Comparison of ENCODE assay signal across 12 mouse cellular contexts in the genomic region with DNA sequence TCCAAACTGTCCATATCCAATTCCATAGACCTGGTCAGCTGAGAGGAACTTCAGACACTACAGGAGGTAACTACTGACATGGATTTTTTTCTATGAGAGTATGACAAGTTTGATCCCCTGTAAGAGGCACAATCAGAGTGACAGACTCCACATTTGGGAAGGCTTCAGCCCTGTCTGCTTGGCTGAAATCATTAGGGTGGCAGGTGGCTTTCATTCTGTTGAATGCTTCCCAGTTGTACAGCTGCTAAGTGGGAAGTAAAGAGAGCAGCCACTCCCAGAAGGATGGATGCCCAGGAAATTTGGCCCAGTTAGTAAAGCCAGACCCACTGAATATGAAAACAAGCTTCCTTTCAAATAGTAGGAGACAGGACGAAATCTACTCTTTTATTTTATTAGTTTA.
DNase-seq lines count a peak whose midpoint lies in the region; ATAC-seq lines count a peak whose summit lies in the region.
"Had no signal": no experiment of that assay in that cellular context is flagged by ENCODE, and none has a peak within 500 bp of the region (broad histone marks: within the 10 kb centered on the region; RNA-seq: fewer than 3 reads in every experiment).

No protein-coding gene starts in this region.

- no peaks in the 10 kb centered on the region for H3K27me3 ChIP-seq in hindbrain, embryonic 14.5 days (ENCODE audit: control insufficient read depth, insufficient read depth, low read length)
- no peaks in the 10 kb centered on the region for H3K27me3 ChIP-seq in hindbrain, embryonic 13.5 days
- H3K27me3 ChIP-seq in forebrain, embryonic 16.5 days (replicated peaks; ENCODE audit: control insufficient read depth, insufficient read depth, low read length), result no peaks in the 10 kb centered on the region

- no peaks in the 10 kb centered on the region for H3K36me3 ChIP-seq in hindbrain, embryonic 14.5 days (replicated peaks; ENCODE audit: control insufficient read depth, insufficient read depth)
- H3K36me3 ChIP-seq in hindbrain, embryonic 13.5 days, result no peaks in the 10 kb centered on the region
- no peaks in the 10 kb centered on the region for H3K36me3 ChIP-seq in forebrain, embryonic 16.5 days (ENCODE audit: control insufficient read depth, insufficient read depth)
- H3K36me3 ChIP-seq: heart, embryonic 10.5 days had no signal

- H3K4me1 ChIP-seq in hindbrain, embryonic 14.5 days (replicated peaks; ENCODE audit: control insufficient read depth, insufficient read depth, low read length), result 0 out of 2 replicates have a peak, but pooled peaks cover 7% of the 10 kb centered on the region
- peaks cover 9% of the 10 kb centered on the region; the same call in 1 of the 2 replicates for H3K4me1 ChIP-seq in hindbrain, embryonic 13.5 days (replicated peaks)
- peaks cover 10% of the 10 kb centered on the region; the same call in 1 of the 2 replicates for H3K4me1 ChIP-seq in forebrain, embryonic 16.5 days (replicated peaks; ENCODE audit: control insufficient read depth, insufficient read depth, low read length)
- H3K4me1 ChIP-seq: heart, embryonic 10.5 days had no signal

- no peak overlapping the region for H3K27ac ChIP-seq in hindbrain, embryonic 14.5 days
- H3K27ac ChIP-seq in hindbrain, embryonic 13.5 days, result no peak overlapping the region
- peak overlapping the region; percentile 47; the same call in 1 of the 2 replicates for H3K27ac ChIP-seq in forebrain, embryonic 16.5 days (ENCODE audit: low read length)
- H3K27ac ChIP-seq: heart, embryonic 10.5 days; kidney, postnatal 0 days had no signal

- WGBS in hindbrain, embryonic 14.5 days, result 86% methylated on average over 1 of the region's 1 CpGs
- WGBS in hindbrain, embryonic 13.5 days, result 92% methylated on average over 1 of the region's 1 CpGs
- WGBS in forebrain, embryonic 16.5 days, result 53% methylated on average over 1 of the region's 1 CpGs

- H3K9me3 ChIP-seq in hindbrain, embryonic 14.5 days (ENCODE audit: control insufficient read depth, low read length), result no peaks in the 10 kb centered on the region
- no peaks in the 10 kb centered on the region for H3K9me3 ChIP-seq in hindbrain, embryonic 13.5 days
- no peaks in the 10 kb centered on the region for H3K9me3 ChIP-seq in forebrain, embryonic 16.5 days (ENCODE audit: control insufficient read depth, low read length)
- H3K9me3 ChIP-seq: heart, embryonic 10.5 days had no signal

- H3K4me2 ChIP-seq in hindbrain, embryonic 14.5 days (replicated peaks), result no peak overlapping the region
- H3K4me2 ChIP-seq in hindbrain, embryonic 13.5 days, result no peak overlapping the region
- no peak overlapping the region for H3K4me2 ChIP-seq in forebrain, embryonic 16.5 days (ENCODE audit: low read length)

- H3K4me3 ChIP-seq in hindbrain, embryonic 14.5 days (replicated peaks; ENCODE audit: low read length), result no peak overlapping the region
- H3K4me3 ChIP-seq in hindbrain, embryonic 13.5 days, result no peak overlapping the region
- H3K4me3 ChIP-seq in forebrain, embryonic 16.5 days (replicated peaks; ENCODE audit: low read length), result no peak overlapping the region
- H3K4me3 ChIP-seq: heart, embryonic 10.5 days had no signal

- peak; percentile 60; the same call in 1 of the 2 replicates for ATAC-seq in hindbrain, embryonic 14.5 days (ENCODE audit: low FRiP score)
- no peak for ATAC-seq in hindbrain, embryonic 13.5 days (ENCODE audit: low FRiP score)
- peak; percentile 94 for ATAC-seq in forebrain, embryonic 16.5 days
- ATAC-seq: liver, postnatal 0 days had no signal

- no peak overlapping the region for H3K9ac ChIP-seq in hindbrain, embryonic 14.5 days
- no peak overlapping the region for H3K9ac ChIP-seq in hindbrain, embryonic 13.5 days
- H3K9ac ChIP-seq in forebrain, embryonic 16.5 days (replicated peaks; ENCODE audit: low read depth, low read length), result no peak overlapping the region
- H3K9ac ChIP-seq: liver, postnatal 0 days had no signal

- DNase-seq in cerebellum, adult 11-12 months, result peak; percentile 2
- DNase-seq in cerebellum, adult 11 months, result no peak
- no peak for DNase-seq in hindbrain, embryonic 14.5 days (ENCODE audit: low spot score)
- peak; percentile 81 for DNase-seq in retina, postnatal 1 day
- no peak for DNase-seq in kidney, postnatal 10 days
- no peak for DNase-seq in liver
- DNase-seq: embryo, embryonic 11 days; liver, postnatal 0 days had no signal

Comparison
In these comparisons a context has a peak if more than half of its experiments do, and no peak if none do; other contexts are left out.
1. DNase-seq: peak in cerebellum, adult 11-12 months (single experiment) and retina, postnatal 1 day (single experiment); none in cerebellum, adult 11 months (single experiment), hindbrain, embryonic 14.5 days (single experiment), kidney, postnatal 10 days (single experiment) and liver (single experiment).